Comparison of ENCODE assay signal across 8 mouse cellular contexts in the genomic region with DNA sequence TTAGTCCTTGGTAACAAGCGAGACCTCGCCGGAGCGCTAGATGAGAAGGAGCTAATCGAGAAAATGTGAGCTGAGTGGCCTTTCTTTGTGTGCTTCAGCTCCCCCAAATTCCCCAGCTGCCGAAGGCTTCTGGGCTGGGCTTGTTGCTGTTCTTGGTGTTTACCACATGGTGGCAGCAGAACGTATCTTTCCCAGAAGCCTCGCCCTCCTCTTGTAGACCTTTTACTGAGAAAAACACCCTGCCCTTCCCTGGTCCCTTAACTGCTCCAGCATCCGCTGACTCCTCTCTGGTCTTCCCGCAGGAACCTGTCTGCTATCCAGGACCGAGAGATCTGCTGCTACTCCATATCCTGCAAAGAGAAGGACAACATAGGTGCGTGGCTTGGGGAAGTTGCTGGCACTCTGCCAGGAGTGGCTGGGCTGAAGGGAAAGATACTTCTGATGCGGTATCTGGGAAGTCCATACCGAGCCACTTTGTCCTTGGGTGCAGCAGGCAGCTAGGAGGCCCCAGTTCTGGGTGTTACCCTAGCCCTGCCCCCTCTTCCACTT. TPM values are rescaled to one million over a fixed set of nuclear protein-coding genes. Genes with fewer than 3 reads are reported as not detected.
DNase-seq lines count a peak whose midpoint lies in the region; ATAC-seq and TF ChIP-seq lines count a peak whose summit lies in the region.

No protein-coding gene starts in this region.

- peak overlapping the region; percentile 56 for H3K9ac ChIP-seq in hindbrain, postnatal 0 days (replicated peaks; ENCODE audit: low read length)

- whole genome bisulfite sequencing in hindbrain, postnatal 0 days = 2% methylated on average over 14 of the region's 14 CpGs

- intact Hi-C loops in gastrocnemius, adult 2 months (cut with DNase I) = loop anchor here (5.0 kb wide), 1 partner anchor 213 kb away; no protein-coding TSS in a partner anchor

- 0 out of 2 replicates have a peak overlapping the region, but pooled peaks have one; percentile 2 for H3K27ac ChIP-seq in cortical plate, adult 2 months (ENCODE audit: insufficient read depth, low read length)
- peak overlapping the region; percentile 79 for H3K27ac ChIP-seq in gastrocnemius, adult 2 months
- H3K27ac ChIP-seq in hindbrain, postnatal 0 days = peak overlapping the region; percentile 89

- TF ChIP-seq POLR2A in cortical plate, adult 2 months (IDR thresholded peaks at IDR 0.05; ENCODE audit: extremely low read depth, insufficient read depth, low read length) = peak; percentile 50; the same call in 1 of the 2 replicates

- H3K4me1 ChIP-seq in cortical plate, adult 2 months (ENCODE audit: control insufficient read depth, insufficient read depth, low read length) = peaks cover 2% of the 10 kb centered on the region; the same call in 1 of the 2 replicates
- peaks cover 9% of the 10 kb centered on the region; the same call in 1 of the 2 replicates for H3K4me1 ChIP-seq in hindbrain, postnatal 0 days (ENCODE audit: insufficient read depth, low read length)

- peak overlapping the region; percentile 30; the same call in 1 of the 2 replicates for H3K4me2 ChIP-seq in hindbrain, postnatal 0 days (ENCODE audit: low read depth, low read length)

- peaks cover 16% of the 10 kb centered on the region; the same call in 1 of the 2 replicates for H3K36me3 ChIP-seq in hindbrain, postnatal 0 days (ENCODE audit: insufficient read depth, low read length)

- no peaks in the 10 kb centered on the region for H3K27me3 ChIP-seq in hindbrain, postnatal 0 days (ENCODE audit: insufficient read depth, low read length)

- peak; percentile 34 for ATAC-seq in hindbrain, postnatal 0 days

- DNase-seq in adipocyte (ENCODE audit: low spot score) = peak; percentile 80
- peak; percentile 70 for DNase-seq in gastrocnemius, adult 2 months
- peak; percentile 96 for DNase-seq in hindbrain, postnatal 0 days (ENCODE audit: low spot score)
- peak; percentile 73 to 82 for DNase-seq in left cerebral cortex, adult 18-20 months (ENCODE audit: low spot score in 2 of 2)
- peak; percentile 80 for DNase-seq in lung, postnatal 36 days
- peak; percentile 72 for DNase-seq in retina, postnatal 7 days (ENCODE audit: low read depth, low spot score)
- DNase-seq in urinary bladder, postnatal 36 days (ENCODE audit: low spot score in 2 of 2) = peak; percentile 63 to 71

- H3K4me3 ChIP-seq in cortical plate, adult 2 months (ENCODE audit: insufficient read depth, low read length) = peak overlapping the region; percentile 16
- peak overlapping the region; percentile 49 for H3K4me3 ChIP-seq in gastrocnemius, adult 2 months
- no peak overlapping the region for H3K4me3 ChIP-seq in hindbrain, postnatal 0 days (ENCODE audit: low read length)

- H3K9me3 ChIP-seq in hindbrain, postnatal 0 days (ENCODE audit: low read length) = no peaks in the 10 kb centered on the region

- TF ChIP-seq CTCF in cortical plate, adult 2 months (IDR thresholded peaks at IDR 0.05; ENCODE audit: extremely low read depth, insufficient read depth, low read length) = peak; percentile 87
- TF ChIP-seq CTCF in gastrocnemius, adult 2 months (IDR thresholded peaks at IDR 0.05) = peak; percentile 95
- peak; percentile 83 for TF ChIP-seq CTCF in hindbrain, postnatal 0 days (IDR thresholded peaks at IDR 0.05; ENCODE audit: low read depth)

RNA-seq across cellular contexts. Expression of a gene that starts 7.9 kb away (rescaled TPM):
- 354 and 358 TPM in 2 replicates for polyA plus RNA-seq in cortical plate, adult 2 months (2012; rRNA removed)
- total RNA-seq in gastrocnemius, adult 2 months (2021) = 10 to 100 TPM; 16.5 to 17.8 TPM
- 251 and 277 TPM in 2 replicates for total RNA-seq in hindbrain, postnatal 0 days (2014; rRNA removed)
- polyA plus RNA-seq in hindbrain, postnatal 0 days (2015; fragmentation: Nextera tagmentation; extraction: Ambion mirVana) = 329 and 369 TPM in 2 replicates
- total RNA-seq in left cerebral cortex, adult 18-20 months (2021) = 100 to 1,000 TPM; 264 to 266 TPM

RNA-seq across cellular contexts. Expression of a gene that starts 13.0 kb away (rescaled TPM):
- 324 and 331 TPM in 2 replicates for polyA plus RNA-seq in cortical plate, adult 2 months (2012; rRNA removed)
- total RNA-seq in gastrocnemius, adult 2 months (2021) = under 1 TPM; 0.38 to 0.56 TPM
- total RNA-seq in hindbrain, postnatal 0 days (2014; rRNA removed) = 42.6 and 66.3 TPM in 2 replicates
- 24.9 and 32.1 TPM in 2 replicates for polyA plus RNA-seq in hindbrain, postnatal 0 days (2015; fragmentation: Nextera tagmentation; extraction: Ambion mirVana)
- total RNA-seq in left cerebral cortex, adult 18-20 months (2021) = 100 to 1,000 TPM; 160 to 178 TPM

RNA-seq across cellular contexts. Expression of a gene that starts 22.0 kb away (rescaled TPM):
- polyA plus RNA-seq in cortical plate, adult 2 months (2012; rRNA removed) = 0.08 and 0.86 TPM in 2 replicates
- under 1 TPM in 1 of 2 experiments, not detected in 1; 0.17 TPM for total RNA-seq in gastrocnemius, adult 2 months (2021)
- 0.10 and 0.54 TPM in 2 replicates for total RNA-seq in hindbrain, postnatal 0 days (2014; rRNA removed)
- 0.10 and 0.11 TPM in 2 replicates for polyA plus RNA-seq in hindbrain, postnatal 0 days (2015; fragmentation: Nextera tagmentation; extraction: Ambion mirVana)
- under 1 TPM; 0.45 to 0.91 TPM for total RNA-seq in left cerebral cortex, adult 18-20 months (2021)

RNA-seq across cellular contexts. Expression of a gene that starts 49.4 kb away (rescaled TPM):
- 1.5 and 1.6 TPM in 2 replicates for polyA plus RNA-seq in cortical plate, adult 2 months (2012; rRNA removed)
- under 1 TPM; 0.08 to 0.86 TPM for total RNA-seq in gastrocnemius, adult 2 months (2021)
- 4.6 and 5.0 TPM in 2 replicates for total RNA-seq in hindbrain, postnatal 0 days (2014; rRNA removed)
- 2.7 and 3.1 TPM in 2 replicates for polyA plus RNA-seq in hindbrain, postnatal 0 days (2015; fragmentation: Nextera tagmentation; extraction: Ambion mirVana)
- 1 to 10 TPM; 1.5 to 2.7 TPM for total RNA-seq in left cerebral cortex, adult 18-20 months (2021)

Comparison
In these comparisons a context has a peak if more than half of its experiments do, and no peak if none do; other contexts are left out.
1. H3K27ac ChIP-seq: peak in every context shown above with its lines; median percentile 89 in hindbrain, postnatal 0 days; 79 in gastrocnemius, adult 2 months; 2 in cortical plate, adult 2 months.
2. RNA of a gene that starts 7.9 kb away (total RNA-seq): 264 to 266 TPM in left cerebral cortex, adult 18-20 months and 251 to 277 TPM in hindbrain, postnatal 0 days; 16.5 to 17.8 TPM in gastrocnemius, adult 2 months; every median in the first group is over 10 times any median in the second.
3. RNA of a gene that starts 13.0 kb away (total RNA-seq): 160 to 178 TPM in left cerebral cortex, adult 18-20 months and 42.6 to 66.3 TPM in hindbrain, postnatal 0 days; 0.38 to 0.56 TPM in gastrocnemius, adult 2 months; every median in the first group is over 10 times any median in the second.
4. Peak in every context shown above with its lines, with median percentiles within 50 percentile points of each other: DNase-seq and CTCF ChIP-seq.